Mouse (Mus musculus): ENCODE results near the gene Slc6a12.

DNA sequence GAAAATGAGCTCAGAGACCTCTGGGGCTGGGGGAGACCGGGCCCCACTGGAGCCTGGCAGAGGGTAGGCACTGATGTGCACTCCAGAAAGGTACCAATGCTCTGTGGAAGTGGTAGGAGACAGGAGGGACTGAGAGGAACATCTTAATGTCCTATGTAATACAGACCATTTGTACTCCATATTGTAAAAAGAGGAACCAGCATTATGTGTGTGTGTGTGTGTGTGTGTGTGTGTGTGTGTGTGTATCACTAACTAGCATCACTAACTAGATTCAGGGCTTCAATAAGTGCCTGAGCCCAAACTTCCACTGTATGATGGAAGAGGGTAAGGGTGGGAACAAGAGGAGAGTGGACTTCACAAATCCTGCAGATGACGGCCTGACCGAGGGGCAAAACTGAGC lies 42.5 kb downstream of the Slc6a12 start:
- TF ChIP-seq CTCF (IDR thresholded peaks at IDR 0.05; ENCODE audit: control insufficient read depth, insufficient read depth, insufficient replicate concordance, low read depth, low read length) (no peak), POLR2A (IDR thresholded peaks at IDR 0.05; ENCODE audit: control insufficient read depth, low read depth, low read length) (no peak)

Data from testis, adult 2 months (tissue).